Mouse (Mus musculus) layer of hippocampus, postnatal 25 days (tissue): ENCODE measurements at regions not wholly inside any gene's neighbourhood (a gene's known extent, or its start where the extent isn't known, plus 50 kb on each side); places are given as distances from the start of the nearest gene placed in this dataset.
"Not testable (repeated sequence)": the region's sequence is repeated elsewhere in the genome, so short reads cannot be mapped to it uniquely, and the experiment has no call there.

ENCODE experiments used
- DNase-seq, 2 experiments: peaks; one replicate each; pipeline ENCODE4 v3.0.0; 2022; ENCODE audit warnings: mixed read lengths in 2 of 2, low spot score in 1 of 2; ENCODE audit errors: extremely low spot score in 1 of 2

DNA sequence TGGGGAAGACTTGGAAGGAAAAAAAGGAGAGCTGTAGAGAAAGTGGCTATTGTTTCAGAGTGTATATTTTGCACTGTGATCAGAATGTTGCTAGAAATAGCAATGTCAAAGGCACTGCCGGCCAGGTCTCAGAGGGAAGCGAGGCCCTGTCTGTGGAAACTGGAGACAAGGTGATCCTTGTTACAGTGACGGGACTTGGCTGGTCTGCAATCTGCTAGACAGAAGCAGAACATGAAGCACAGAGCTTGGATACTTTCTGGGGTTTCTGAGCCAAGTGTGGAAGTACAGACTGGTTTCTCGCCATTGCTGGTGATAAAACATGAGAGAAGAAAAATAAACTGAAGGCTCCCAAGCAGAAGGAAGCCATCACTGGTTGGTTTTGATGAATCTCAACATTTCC lies 198.3 kb upstream of the Slc7a14 start:
- DNase-seq, result no peak

DNA sequence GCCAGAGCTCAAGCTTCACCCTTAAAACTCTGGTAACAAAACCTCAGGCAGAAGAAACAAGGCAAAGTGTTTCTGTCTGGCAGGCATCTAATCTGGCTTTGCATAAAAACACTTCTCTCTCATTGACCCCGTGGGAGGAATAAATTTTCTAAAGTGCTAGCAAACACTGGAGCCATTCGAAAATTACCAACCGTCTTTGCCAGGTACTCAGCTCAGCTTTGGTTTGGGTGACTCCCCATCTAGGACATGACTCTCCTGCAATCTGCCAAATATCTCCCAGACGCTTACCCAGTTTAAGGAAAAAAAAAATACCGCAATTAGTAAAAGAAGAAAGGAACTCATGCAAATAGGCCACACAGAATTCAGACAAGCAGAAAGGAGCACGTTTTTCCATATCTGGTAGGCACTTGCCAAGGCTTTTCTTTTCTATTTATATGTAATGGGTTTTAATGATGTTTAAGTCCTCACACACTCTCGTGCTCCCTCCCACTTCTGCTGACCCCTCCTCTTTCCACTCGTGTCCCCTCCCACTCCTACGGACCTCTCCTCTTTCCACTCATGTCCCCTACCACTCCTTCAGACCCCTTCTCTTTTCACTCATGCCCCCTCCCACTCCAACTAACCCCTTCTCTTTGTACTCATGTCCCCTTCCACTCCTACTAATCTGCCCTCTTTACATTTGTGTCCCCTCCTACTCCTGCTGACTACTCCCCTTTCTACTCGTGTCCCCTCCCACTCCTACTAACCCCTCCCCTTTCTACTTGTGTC lies 189.2 kb upstream of the Slc7a14 start:
- DNase-seq, result no peak

DNA sequence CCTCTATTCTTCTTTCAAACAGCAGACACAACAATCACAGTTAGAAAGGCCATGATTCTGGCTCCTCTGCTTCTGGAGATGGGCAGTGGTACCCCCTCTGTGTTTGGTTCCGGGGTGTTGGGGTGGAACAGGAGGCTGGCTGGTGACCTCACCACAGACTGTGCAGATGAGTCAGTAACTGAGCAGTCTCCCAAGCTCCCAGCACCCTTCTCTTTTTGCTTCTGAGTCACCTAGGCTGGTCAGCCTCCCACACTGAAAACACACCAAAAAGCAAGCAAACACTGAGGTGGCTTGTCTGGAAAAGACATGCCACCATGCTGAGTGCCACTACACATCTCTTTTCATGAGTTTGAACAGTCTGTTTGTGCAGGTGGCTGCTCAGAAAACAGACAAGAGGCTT lies 185.1 kb upstream of the Slc7a14 start:
- DNase-seq, result no peak

- no peak for DNase-seq
These were observed 184.5 kb upstream of the Slc7a14 start for GRCm38 (mm10) chr3:31494706-31495105.

- not testable (repeated sequence) for DNase-seq
These were observed 181.6 kb upstream of the Slc7a14 start for GRCm38 (mm10) chr3:31491736-31492135.

- no peak for DNase-seq
These were observed 177.4 kb upstream of the Slc7a14 start for GRCm38 (mm10) chr3:31487596-31487995.

- DNase-seq, result no peak
These were observed 171.8 kb upstream of the Slc7a14 start for GRCm38 (mm10) chr3:31481964-31482363.

- no peak for DNase-seq
These were observed 157.7 kb upstream of the Slc7a14 start for GRCm38 (mm10) chr3:31467882-31468281.

DNA sequence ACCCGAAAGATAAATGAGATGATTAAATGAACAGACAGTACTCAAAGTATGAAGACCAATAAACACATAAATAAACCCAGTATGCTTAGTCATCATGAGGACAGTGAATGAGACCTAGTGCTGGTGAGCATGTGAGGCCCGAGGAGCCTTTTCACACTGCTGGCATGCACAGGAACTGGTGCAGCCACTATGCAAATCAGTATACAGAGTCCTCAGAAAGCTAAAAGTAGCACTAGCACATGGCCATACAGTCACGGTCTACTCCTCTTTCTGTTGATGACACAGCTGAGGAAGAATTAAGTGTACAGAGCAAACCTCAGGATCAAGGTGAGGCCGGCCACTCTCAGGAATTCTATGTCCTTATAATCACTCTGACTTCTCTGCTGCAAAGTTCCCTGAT lies 154.1 kb upstream of the Slc7a14 start:
- no peak for DNase-seq

DNA sequence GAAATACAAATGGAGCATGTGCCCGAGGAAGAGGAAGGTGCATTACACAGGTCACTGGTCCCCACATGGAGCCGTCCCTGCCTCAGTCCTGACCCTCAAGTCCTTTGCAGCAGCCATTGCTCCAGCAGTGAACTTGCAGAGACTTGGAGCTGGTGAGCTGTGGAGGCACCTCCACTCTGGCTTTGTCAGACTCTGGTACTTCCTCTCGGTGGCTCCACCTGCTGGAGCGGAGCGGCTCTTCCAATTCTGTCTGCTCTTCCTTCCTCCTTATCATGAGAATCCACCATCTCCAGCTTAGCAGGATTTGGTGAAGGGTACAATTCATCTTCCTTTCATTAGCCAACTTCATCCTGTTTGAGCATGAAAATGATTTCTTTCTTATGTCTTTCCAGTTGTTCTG lies 149.3 kb upstream of the Slc7a14 start:
- peak; percentile 20 to 58 for DNase-seq

DNA sequence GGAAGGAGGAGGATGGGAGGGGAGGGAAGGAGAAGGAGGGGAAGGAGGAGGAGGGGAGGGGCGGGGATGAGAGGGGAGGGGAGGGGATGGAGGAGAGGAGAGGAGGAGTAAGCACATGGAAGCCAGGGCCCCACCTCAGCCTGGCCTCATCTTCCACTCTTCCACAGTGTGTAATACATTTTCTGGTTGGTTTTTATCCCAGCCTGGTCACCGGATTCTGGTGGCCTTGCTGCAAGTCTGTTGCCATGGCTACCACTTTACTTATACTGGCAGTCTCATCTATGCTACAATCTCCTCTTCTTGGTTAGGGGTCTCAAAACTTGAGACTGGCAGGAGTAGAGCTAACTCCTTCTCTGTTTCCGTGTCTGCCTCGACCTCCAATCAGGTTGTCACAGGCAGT lies 147.8 kb upstream of the Slc7a14 start:
- no peak for DNase-seq

- no peak for DNase-seq
These were observed 144.9 kb upstream of the Slc7a14 start for GRCm38 (mm10) chr3:31455031-31455430.

DNA sequence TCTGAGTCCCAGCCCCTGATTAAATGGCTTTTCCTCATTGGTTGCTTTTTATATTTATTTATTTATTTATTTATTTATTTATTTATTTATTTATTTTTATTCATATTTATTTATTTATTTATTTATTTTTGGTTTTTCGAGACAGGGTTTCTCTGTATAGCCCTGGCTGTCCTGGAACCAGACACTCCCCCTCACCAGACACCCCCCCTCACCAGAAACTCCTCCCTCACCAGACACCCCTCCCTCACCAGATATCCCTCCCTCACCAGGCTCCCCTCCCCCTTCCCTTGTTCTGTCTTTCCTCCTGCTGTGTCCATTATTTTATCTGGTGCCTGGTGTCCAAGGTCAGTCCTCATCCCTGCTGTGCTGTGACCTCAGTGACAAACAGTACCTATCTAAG lies 134.7 kb upstream of the Slc7a14 start:
- no peak for DNase-seq

GRCm38 (mm10) chr3:31444311-31444710 lies 134.1 kb upstream of the Slc7a14 start:
- no peak for DNase-seq

DNA sequence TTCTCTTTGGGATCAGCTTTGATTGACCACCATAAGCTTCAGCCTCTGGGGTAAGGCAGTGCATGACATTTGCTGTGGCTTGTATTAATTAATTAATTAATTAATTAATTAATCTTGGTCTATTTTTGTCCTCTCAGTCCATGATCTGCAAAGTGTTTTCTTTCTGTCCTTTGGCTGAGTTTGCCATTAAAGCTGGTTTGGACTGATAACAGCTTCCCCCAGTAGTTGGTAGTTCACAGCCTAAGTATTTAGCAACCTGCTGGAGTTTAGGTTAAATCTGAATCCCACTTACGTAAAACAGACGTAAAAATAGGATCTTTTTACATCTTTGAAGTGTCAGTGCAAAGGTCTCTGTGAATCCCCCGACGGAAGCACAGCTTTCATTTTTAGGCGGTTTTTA lies 133.7 kb upstream of the Slc7a14 start:
- no peak for DNase-seq

DNA sequence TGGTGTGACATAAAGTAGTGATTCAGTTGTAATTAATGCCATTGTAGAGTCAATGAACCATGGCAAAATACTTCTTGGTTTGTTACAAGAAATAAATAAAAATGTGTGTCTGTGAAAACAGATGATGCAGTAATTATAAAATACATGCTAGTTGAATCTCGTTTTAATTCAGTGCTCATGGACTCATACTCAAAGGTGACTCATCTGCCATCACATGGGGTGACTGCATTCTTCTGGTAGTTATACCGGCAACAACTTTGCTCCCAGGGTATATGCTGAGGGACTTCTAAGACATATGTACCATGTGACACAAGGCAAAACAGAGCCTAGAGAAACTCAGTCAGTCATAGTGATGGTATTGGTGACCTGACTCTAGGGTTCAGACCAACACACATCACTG lies 130.1 kb upstream of the Slc7a14 start:
- no peak for DNase-seq

GRCm38 (mm10) chr3:31437970-31438369 lies 127.8 kb upstream of the Slc7a14 start:
- peak in 1 of 2 experiments; percentile 9 for DNase-seq

DNA sequence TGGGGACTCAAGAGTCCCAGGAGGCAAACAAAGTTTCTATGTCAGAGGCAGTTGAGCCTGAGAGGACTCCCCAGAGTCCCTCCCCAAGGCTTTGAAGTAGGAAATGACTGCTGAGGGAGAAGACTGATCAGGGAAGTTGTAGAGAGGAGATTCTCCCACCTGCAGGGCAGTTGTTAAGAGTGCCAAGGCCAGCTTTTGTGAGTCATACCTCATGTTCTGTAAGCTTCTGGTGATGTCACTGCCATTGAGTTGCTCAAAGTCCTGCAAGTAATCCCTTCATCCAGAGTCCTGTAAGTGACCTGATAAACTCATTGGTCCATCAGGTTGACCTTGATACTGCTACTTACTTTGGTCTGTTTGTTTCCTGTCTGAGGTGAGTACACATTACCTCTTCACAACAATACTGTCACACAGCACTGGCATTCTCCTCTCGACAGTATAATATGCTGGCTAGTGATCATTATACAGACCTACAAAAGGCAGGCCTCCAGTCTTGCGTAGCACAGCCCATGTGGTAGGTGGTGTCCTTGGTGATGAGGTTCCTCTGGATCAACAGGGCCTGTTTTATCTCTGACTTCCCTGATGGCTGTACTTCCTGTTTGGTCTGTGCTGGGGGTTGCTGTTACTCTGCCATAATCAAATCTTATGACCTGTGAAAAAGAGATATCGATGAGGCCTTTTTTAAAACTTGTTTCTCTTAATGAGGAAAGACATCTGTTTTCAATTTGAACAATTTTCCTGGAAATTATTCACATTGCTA lies 125.2 kb upstream of the Slc7a14 start:
- no peak for DNase-seq

- peak in 1 of 2 experiments; percentile 16 for DNase-seq
These were observed 123.0 kb upstream of the Slc7a14 start for GRCm38 (mm10) chr3:31433201-31433600.

- DNase-seq, result no peak
These were observed 113.3 kb upstream of the Slc7a14 start for GRCm38 (mm10) chr3:31423517-31423916.

DNA sequence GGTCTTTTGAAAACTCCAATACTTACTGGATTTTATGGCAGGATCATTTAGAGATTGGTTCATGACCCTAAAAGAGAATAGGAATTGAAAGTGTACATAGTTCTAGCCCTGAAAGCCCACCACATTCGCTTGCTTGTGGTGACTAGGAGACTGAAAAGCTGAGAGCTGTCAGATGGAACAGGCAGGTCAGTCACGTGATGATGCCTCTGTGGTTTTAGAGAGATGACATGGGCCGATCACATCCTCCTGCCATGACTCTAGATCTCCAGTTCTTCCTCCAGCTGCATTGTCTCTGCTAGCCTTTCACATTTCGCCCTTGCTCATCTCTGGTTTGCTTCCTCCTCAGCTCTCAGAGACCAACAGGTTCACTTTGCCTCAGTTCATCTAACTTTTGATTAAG lies 98.6 kb upstream of the Slc7a14 start:
- DNase-seq, result no peak

DNA sequence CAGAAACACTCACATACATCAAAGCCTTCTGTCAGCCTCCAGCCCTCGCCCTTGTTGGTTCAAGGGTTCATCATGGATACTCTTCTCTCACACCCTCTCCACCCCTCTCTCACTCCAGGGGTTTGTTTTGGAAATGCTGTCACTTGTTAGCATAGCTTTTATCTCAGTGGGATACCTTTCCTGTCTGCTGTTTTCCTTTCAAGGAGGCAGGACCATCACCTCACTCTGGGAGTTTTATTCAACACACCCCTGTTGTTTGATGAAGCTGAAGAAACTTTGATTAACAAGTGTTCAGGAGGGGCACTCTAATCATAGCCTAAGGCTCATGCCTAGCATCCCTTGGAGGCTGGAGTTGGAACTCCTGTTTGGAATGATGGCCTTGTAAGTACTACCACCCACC lies 95.7 kb upstream of the Slc7a14 start:
- no peak for DNase-seq
